ENCODE assay signal across 16 mouse cellular contexts in the genomic region with DNA sequence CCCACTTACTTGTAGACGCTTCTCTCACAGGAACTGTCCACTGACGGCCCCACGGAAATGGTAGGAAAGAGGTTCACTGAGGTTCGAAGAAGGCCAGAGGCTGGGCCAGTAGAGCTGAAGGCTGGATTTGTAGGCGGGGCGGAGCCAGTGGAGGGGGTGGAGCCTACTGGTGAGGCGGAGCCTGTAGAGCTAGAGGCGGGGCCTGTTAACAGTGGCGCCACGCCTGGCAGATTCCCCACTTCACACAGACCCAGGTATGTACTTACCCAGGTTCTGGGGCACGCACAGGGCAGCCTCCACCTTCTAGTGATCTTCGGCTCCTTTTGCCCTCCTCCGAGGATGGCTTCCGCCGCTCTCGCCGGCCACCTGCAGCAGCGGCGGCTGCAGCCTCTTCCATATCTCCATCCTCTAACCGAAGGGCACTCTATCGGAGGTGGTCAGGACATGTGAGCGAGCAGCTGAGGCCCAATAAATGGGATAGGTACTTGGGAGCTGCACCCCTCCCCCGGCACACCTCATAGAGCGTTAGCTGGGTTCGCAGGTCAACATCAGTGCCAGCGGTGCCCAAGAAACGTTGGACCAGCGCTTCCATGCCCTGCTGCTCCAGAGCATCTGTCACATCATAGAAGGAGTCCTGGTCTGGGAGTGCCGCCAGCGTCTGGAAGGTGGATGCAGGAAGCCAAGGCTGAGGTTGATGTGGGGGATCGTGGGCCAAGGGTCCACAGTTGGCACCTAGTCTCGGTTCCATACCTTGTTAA. TPM values are rescaled to one million over a fixed set of nuclear protein-coding genes. Genes with fewer than 3 reads are reported as not detected.
A peak's percentile ranks its signal among the peaks of the same experiment; 100 is the strongest.
DNase-seq lines count a peak whose midpoint lies in the region; ATAC-seq and TF ChIP-seq lines count a peak whose summit lies in the region.
"Had no signal": no experiment of that assay in that cellular context is flagged by ENCODE, and none has a peak within 500 bp of the region (broad histone marks: within the 10 kb centered on the region; RNA-seq: fewer than 3 reads in every experiment).

No protein-coding gene starts in this region.

- DNase-seq in hindbrain, embryonic 11.5 days (ENCODE audit: low spot score): peak; percentile 30
- DNase-seq in hindbrain, embryonic 10.5 days (ENCODE audit: low spot score): no peak
- DNase-seq in gastrocnemius, adult 8-10 months (ENCODE audit: low spot score in 2 of 2): no peak
- DNase-seq in urinary bladder, postnatal 10 days (ENCODE audit: low spot score): no peak
- DNase-seq: adrenal gland, postnatal 14 days; cerebellum, adult 9-10 months had no signal

- ATAC-seq in hindbrain, embryonic 11.5 days (ENCODE audit: low FRiP score): peak; percentile 52
- peak; percentile 37; the same call in 1 of the 2 replicates for ATAC-seq in forebrain, embryonic 12.5 days (ENCODE audit: low FRiP score)
- peak; percentile 33 for ATAC-seq in midbrain, embryonic 15.5 days (replicated peaks)
- ATAC-seq in inflammation-experienced regulatory T-cells, adult 6 months: no peak
- ATAC-seq: intestine, embryonic 15.5 days; liver, embryonic 12.5 days had no signal

- no peaks in the 10 kb centered on the region for H3K27me3 ChIP-seq in hindbrain, embryonic 11.5 days (ENCODE audit: control insufficient read depth, insufficient read depth, low read length)
- H3K27me3 ChIP-seq in hindbrain, embryonic 10.5 days (ENCODE audit: insufficient read depth, poor library complexity, severe bottlenecking): peaks cover 11% of the 10 kb centered on the region; the same call in 1 of the 2 replicates
- H3K27me3 ChIP-seq in ES-Bruce4 (ENCODE audit: control insufficient read depth, insufficient read depth, low read length, poor library complexity, severe bottlenecking): no peaks in the 10 kb centered on the region
- 0 out of 2 replicates have a peak, but pooled peaks cover 4% of the 10 kb centered on the region for H3K27me3 ChIP-seq in forebrain, embryonic 12.5 days
- no peaks in the 10 kb centered on the region for H3K27me3 ChIP-seq in midbrain, embryonic 15.5 days (replicated peaks)
- H3K27me3 ChIP-seq: CH12.LX; intestine, embryonic 15.5 days; liver, embryonic 12.5 days; stomach, embryonic 15.5 days had no signal

- no peak overlapping the region for H3K4me3 ChIP-seq in hindbrain, embryonic 11.5 days (ENCODE audit: low read depth, low read length)
- no peak overlapping the region for H3K4me3 ChIP-seq in hindbrain, embryonic 10.5 days
- H3K4me3 ChIP-seq in ES-Bruce4 (ENCODE audit: low read depth, low read length): peak overlapping the region; percentile 50
- no peak overlapping the region for H3K4me3 ChIP-seq in forebrain, embryonic 12.5 days (replicated peaks)
- H3K4me3 ChIP-seq in midbrain, embryonic 15.5 days: peak overlapping the region; percentile 18
- H3K4me3 ChIP-seq: erythroblast, embryonic 14.5 days; heart, embryonic 10.5 days; intestine, embryonic 15.5 days; liver, embryonic 12.5 days; stomach, embryonic 15.5 days had no signal

- H3K36me3 ChIP-seq in hindbrain, embryonic 11.5 days (ENCODE audit: control insufficient read depth, insufficient read depth, low read length): no peaks in the 10 kb centered on the region
- peaks cover 73% of the 10 kb centered on the region for H3K36me3 ChIP-seq in hindbrain, embryonic 10.5 days
- H3K36me3 ChIP-seq in ES-Bruce4 (ENCODE audit: control insufficient read depth, insufficient read depth, low read length, poor library complexity, severe bottlenecking): peaks cover 7% of the 10 kb centered on the region
- peaks cover 52% of the 10 kb centered on the region for H3K36me3 ChIP-seq in forebrain, embryonic 12.5 days (replicated peaks)
- 0 out of 2 replicates have a peak, but pooled peaks cover 4% of the 10 kb centered on the region for H3K36me3 ChIP-seq in midbrain, embryonic 15.5 days (replicated peaks)

- 49% methylated on average over 32 of the region's 32 CpGs for WGBS in hindbrain, embryonic 11.5 days
- WGBS in hindbrain, embryonic 10.5 days: 49% methylated on average over 32 of the region's 32 CpGs
- WGBS in forebrain, embryonic 12.5 days: 41% methylated on average over 32 of the region's 32 CpGs
- WGBS in midbrain, embryonic 15.5 days: 50% methylated on average over 32 of the region's 32 CpGs

- TF ChIP-seq POLR2A in ES-Bruce4 (IDR thresholded peaks at IDR 0.05; ENCODE audit: insufficient read depth, low read length): no peak

- no peaks in the 10 kb centered on the region for H3K4me1 ChIP-seq in hindbrain, embryonic 11.5 days (replicated peaks; ENCODE audit: control insufficient read depth, insufficient read depth, low read length)
- peaks cover 5% of the 10 kb centered on the region; the same call in 1 of the 2 replicates for H3K4me1 ChIP-seq in hindbrain, embryonic 10.5 days (replicated peaks)
- peaks cover 5% of the 10 kb centered on the region for H3K4me1 ChIP-seq in ES-Bruce4 (ENCODE audit: control insufficient read depth, insufficient read depth, low read length)
- H3K4me1 ChIP-seq in forebrain, embryonic 12.5 days: no peaks in the 10 kb centered on the region; the same call in 1 of the 2 replicates
- H3K4me1 ChIP-seq in midbrain, embryonic 15.5 days: no peaks in the 10 kb centered on the region

- no peak for TF ChIP-seq EP300 in ES-Bruce4 (IDR thresholded peaks at IDR 0.05; ENCODE audit: insufficient read depth, low read depth, low read length)

- TF ChIP-seq CTCF in ES-Bruce4 (IDR thresholded peaks at IDR 0.05; ENCODE audit: low read depth, low read length): no peak

- H3K9ac ChIP-seq in hindbrain, embryonic 11.5 days (ENCODE audit: low read depth, low read length): no peak overlapping the region
- H3K9ac ChIP-seq in ES-Bruce4 (ENCODE audit: low read depth, poor library complexity, severe bottlenecking): peak overlapping the region; percentile 11; the same call in 1 of the 2 replicates
- no peak overlapping the region for H3K9ac ChIP-seq in forebrain, embryonic 12.5 days
- H3K9ac ChIP-seq in midbrain, embryonic 15.5 days: no peak overlapping the region
- H3K9ac ChIP-seq: intestine, embryonic 15.5 days; liver, embryonic 12.5 days; stomach, embryonic 15.5 days had no signal

- no peaks in the 10 kb centered on the region for H3K9me3 ChIP-seq in hindbrain, embryonic 11.5 days (ENCODE audit: control insufficient read depth, low read length)
- H3K9me3 ChIP-seq in hindbrain, embryonic 10.5 days: no peaks in the 10 kb centered on the region
- H3K9me3 ChIP-seq in ES-Bruce4 (replicated peaks; ENCODE audit: control insufficient read depth, insufficient read depth, low read length, poor library complexity, severe bottlenecking): no peaks in the 10 kb centered on the region
- no peaks in the 10 kb centered on the region for H3K9me3 ChIP-seq in forebrain, embryonic 12.5 days
- no peaks in the 10 kb centered on the region for H3K9me3 ChIP-seq in midbrain, embryonic 15.5 days
- H3K9me3 ChIP-seq: heart, embryonic 10.5 days; intestine, embryonic 15.5 days; liver, embryonic 12.5 days; stomach, embryonic 15.5 days had no signal

- H3K4me2 ChIP-seq in hindbrain, embryonic 11.5 days (replicated peaks; ENCODE audit: low read depth, low read length): no peak overlapping the region
- no peak overlapping the region for H3K4me2 ChIP-seq in forebrain, embryonic 12.5 days
- H3K4me2 ChIP-seq in midbrain, embryonic 15.5 days: 0 out of 2 replicates have a peak overlapping the region, but pooled peaks have one; percentile 1
- H3K4me2 ChIP-seq: intestine, embryonic 15.5 days; liver, embryonic 12.5 days; stomach, embryonic 15.5 days had no signal

- H3K27ac ChIP-seq in hindbrain, embryonic 11.5 days (ENCODE audit: low read depth, low read length): no peak overlapping the region
- no peak overlapping the region for H3K27ac ChIP-seq in hindbrain, embryonic 10.5 days
- no peak overlapping the region for H3K27ac ChIP-seq in ES-Bruce4 (ENCODE audit: insufficient read depth, low read length)
- no peak overlapping the region for H3K27ac ChIP-seq in forebrain, embryonic 12.5 days
- H3K27ac ChIP-seq in midbrain, embryonic 15.5 days: no peak overlapping the region
- H3K27ac ChIP-seq: heart, embryonic 10.5 days; intestine, embryonic 15.5 days; liver, embryonic 12.5 days; stomach, embryonic 15.5 days had no signal

RNA-seq across cellular contexts. Expression of a gene that starts 10.4 kb away (rescaled TPM):
- 102 and 105 TPM in 2 replicates for polyA plus RNA-seq in hindbrain, embryonic 11.5 days (2014; fragmentation: Nextera tagmentation; extraction: Ambion mirVana)
- polyA plus RNA-seq in hindbrain, embryonic 10.5 days (2016; fragmentation: Nextera tagmentation; extraction: Ambion mirVana): 110 and 113 TPM in 2 replicates
- 31.8 and 33.3 TPM in 2 replicates for polyA plus RNA-seq in ES-Bruce4 (2011; ENCODE audit: insufficient read depth, insufficient read length, low read depth, missing spikeins)
- 87.5 and 89.7 TPM in 2 replicates for polyA plus RNA-seq in forebrain, embryonic 12.5 days (2016; fragmentation: Nextera tagmentation; extraction: Ambion mirVana)
- 130 and 139 TPM in 2 replicates for polyA plus RNA-seq in midbrain, embryonic 15.5 days (2015; fragmentation: Nextera tagmentation; extraction: Ambion mirVana)
- 10 to 100 TPM; 20.9 to 24.2 (median 22.9) TPM for total RNA-seq in gastrocnemius, adult 8-10 months (2022)
- 100 to 1,000 TPM; 136 to 151 (median 144) TPM for polyA plus RNA-seq in inflammation-experienced regulatory T-cells, adult 6 months (2017; shearing (Covaris generic))

RNA-seq across cellular contexts. Expression of a gene that starts 10.5 kb away (rescaled TPM):
- 0.98 and 1.2 TPM in 2 replicates for polyA plus RNA-seq in hindbrain, embryonic 11.5 days (2014; fragmentation: Nextera tagmentation; extraction: Ambion mirVana)
- polyA plus RNA-seq in hindbrain, embryonic 10.5 days (2016; fragmentation: Nextera tagmentation; extraction: Ambion mirVana): 1.2 and 1.3 TPM in 2 replicates
- 1.5 and 1.9 TPM in 2 replicates for polyA plus RNA-seq in ES-Bruce4 (2011; ENCODE audit: insufficient read depth, insufficient read length, low read depth, missing spikeins)
- 0.78 and 1.1 TPM in 2 replicates for polyA plus RNA-seq in forebrain, embryonic 12.5 days (2016; fragmentation: Nextera tagmentation; extraction: Ambion mirVana)
- polyA plus RNA-seq in midbrain, embryonic 15.5 days (2015; fragmentation: Nextera tagmentation; extraction: Ambion mirVana): 0.68 and 1.1 TPM in 2 replicates
- total RNA-seq in gastrocnemius, adult 8-10 months (2022): 1 to 10 TPM in 3 of 4 experiments, under 1 TPM in 1; 0.82 to 1.3 (median 1.0) TPM
- 1 to 10 TPM; 1.8 to 4.2 (median 3.2) TPM for polyA plus RNA-seq in inflammation-experienced regulatory T-cells, adult 6 months (2017; shearing (Covaris generic))

RNA-seq across cellular contexts. Expression of a gene that starts 11.2 kb away (rescaled TPM):
- polyA plus RNA-seq in hindbrain, embryonic 11.5 days (2014; fragmentation: Nextera tagmentation; extraction: Ambion mirVana): 1.8 and 3.6 TPM in 2 replicates
- 2.4 and 2.8 TPM in 2 replicates for polyA plus RNA-seq in hindbrain, embryonic 10.5 days (2016; fragmentation: Nextera tagmentation; extraction: Ambion mirVana)
- 13.0 and 15.4 TPM in 2 replicates for polyA plus RNA-seq in ES-Bruce4 (2011; ENCODE audit: insufficient read depth, insufficient read length, low read depth, missing spikeins)
- 1.4 and 1.6 TPM in 2 replicates for polyA plus RNA-seq in forebrain, embryonic 12.5 days (2016; fragmentation: Nextera tagmentation; extraction: Ambion mirVana)
- 0.88 and 1.2 TPM in 2 replicates for polyA plus RNA-seq in midbrain, embryonic 15.5 days (2015; fragmentation: Nextera tagmentation; extraction: Ambion mirVana)
- total RNA-seq in gastrocnemius, adult 8-10 months (2022): 10 to 100 TPM; 21.1 to 28.8 (median 23.9) TPM
- polyA plus RNA-seq in inflammation-experienced regulatory T-cells, adult 6 months (2017; shearing (Covaris generic)): 1 to 10 TPM; 3.1 to 3.5 (median 3.2) TPM

RNA-seq across cellular contexts. Expression of a gene that starts 12.1 kb away (rescaled TPM):
- 3.9 and 4.5 TPM in 2 replicates for polyA plus RNA-seq in hindbrain, embryonic 11.5 days (2014; fragmentation: Nextera tagmentation; extraction: Ambion mirVana)
- 4.1 and 4.3 TPM in 2 replicates for polyA plus RNA-seq in hindbrain, embryonic 10.5 days (2016; fragmentation: Nextera tagmentation; extraction: Ambion mirVana)
- polyA plus RNA-seq in ES-Bruce4 (2011; ENCODE audit: insufficient read depth, insufficient read length, low read depth, missing spikeins): 13.7 and 14.7 TPM in 2 replicates
- 5.6 and 6.4 TPM in 2 replicates for polyA plus RNA-seq in forebrain, embryonic 12.5 days (2016; fragmentation: Nextera tagmentation; extraction: Ambion mirVana)
- 12.0 and 12.2 TPM in 2 replicates for polyA plus RNA-seq in midbrain, embryonic 15.5 days (2015; fragmentation: Nextera tagmentation; extraction: Ambion mirVana)
- total RNA-seq in gastrocnemius, adult 8-10 months (2022): under 1 TPM; 0.38 to 0.65 (median 0.52) TPM
- polyA plus RNA-seq in inflammation-experienced regulatory T-cells, adult 6 months (2017; shearing (Covaris generic)): 1 to 10 TPM in 1 of 3 experiments, under 1 TPM in 2; 0.28 to 1.3 (median 0.42) TPM
- polyA plus RNA-seq: erythroblast, embryonic 14.5 days had no signal

RNA-seq across cellular contexts. Expression of a gene that starts 31.2 kb away (rescaled TPM):
- 1.7 and 2.6 TPM in 2 replicates for polyA plus RNA-seq in hindbrain, embryonic 11.5 days (2014; fragmentation: Nextera tagmentation; extraction: Ambion mirVana)
- 2.1 and 2.9 TPM in 2 replicates for polyA plus RNA-seq in hindbrain, embryonic 10.5 days (2016; fragmentation: Nextera tagmentation; extraction: Ambion mirVana)
- polyA plus RNA-seq in ES-Bruce4 (2011; ENCODE audit: insufficient read depth, insufficient read length, low read depth, missing spikeins): 13.7 and 15.6 TPM in 2 replicates
- polyA plus RNA-seq in forebrain, embryonic 12.5 days (2016; fragmentation: Nextera tagmentation; extraction: Ambion mirVana): 1.3 and 1.4 TPM in 2 replicates
- polyA plus RNA-seq in midbrain, embryonic 15.5 days (2015; fragmentation: Nextera tagmentation; extraction: Ambion mirVana): 1.1 and 1.3 TPM in 2 replicates
- 1 to 10 TPM in 3 of 4 experiments, under 1 TPM in 1; 0.99 to 2.7 (median 1.4) TPM for total RNA-seq in gastrocnemius, adult 8-10 months (2022)
- 10 to 100 TPM in 1 of 3 experiments, 1 to 10 TPM in 2; 3.9 to 11.8 (median 9.5) TPM for polyA plus RNA-seq in inflammation-experienced regulatory T-cells, adult 6 months (2017; shearing (Covaris generic))

Comparison
In these comparisons a context has a peak if more than half of its experiments do, and no peak if none do; other contexts are left out.
1. H3K4me3 ChIP-seq: peak in ES-Bruce4 (single experiment) and midbrain, embryonic 15.5 days (single experiment); none in hindbrain, embryonic 11.5 days (single experiment), hindbrain, embryonic 10.5 days (single experiment) and forebrain, embryonic 12.5 days (single experiment).